Mouse (Mus musculus): ENCODE data around the gene Synj2. TPM values are rescaled to one million over a fixed set of nuclear protein-coding genes. Genes with fewer than 3 reads are reported as not detected.
A peak's percentile ranks its signal among the peaks of the same experiment; 100 is the strongest.

The Synj2 gene
- total and polyA plus RNA-seq, 2 experiments from 2014 or later: 4.8 to 15.9 TPM

GRCm38 (mm10) chr17:6073405-6073804 lies 132.3 kb downstream of the Synj2 start:
- H3K4me3 ChIP-seq (ENCODE audit: low read depth, low read length): no peak overlapping the region
- 76% methylated on average over 7 of the region's 7 CpGs for WGBS
- H3K36me3 ChIP-seq (replicated peaks; ENCODE audit: control insufficient read depth, insufficient read depth, low read length): peaks cover 29% of the 10 kb centered on the region
- H3K9ac ChIP-seq (replicated peaks; ENCODE audit: low read depth, low read length): no peak overlapping the region
- H3K9me3 ChIP-seq (replicated peaks; ENCODE audit: control insufficient read depth, low read length): no peaks in the 10 kb centered on the region
- TF ChIP-seq EP300 (IDR thresholded peaks at IDR 0.05; ENCODE audit: low read depth) (no peak), CTCF (IDR thresholded peaks at IDR 0.05; ENCODE audit: low read depth) (no peak)
- no peaks in the 10 kb centered on the region for H3K4me1 ChIP-seq (ENCODE audit: control insufficient read depth, insufficient read depth)
- H3K27ac ChIP-seq (ENCODE audit: low read depth): no peak overlapping the region
- no peak overlapping the region for H3K4me2 ChIP-seq (ENCODE audit: low read depth, low read length)
- DNase-seq (ENCODE audit: low spot score) (no peak), ATAC-seq (ENCODE audit: insufficient read depth, low read depth) (no peak)
- H3K27me3 ChIP-seq (ENCODE audit: control insufficient read depth, insufficient read depth, low read length): no peaks in the 10 kb centered on the region

DNA sequence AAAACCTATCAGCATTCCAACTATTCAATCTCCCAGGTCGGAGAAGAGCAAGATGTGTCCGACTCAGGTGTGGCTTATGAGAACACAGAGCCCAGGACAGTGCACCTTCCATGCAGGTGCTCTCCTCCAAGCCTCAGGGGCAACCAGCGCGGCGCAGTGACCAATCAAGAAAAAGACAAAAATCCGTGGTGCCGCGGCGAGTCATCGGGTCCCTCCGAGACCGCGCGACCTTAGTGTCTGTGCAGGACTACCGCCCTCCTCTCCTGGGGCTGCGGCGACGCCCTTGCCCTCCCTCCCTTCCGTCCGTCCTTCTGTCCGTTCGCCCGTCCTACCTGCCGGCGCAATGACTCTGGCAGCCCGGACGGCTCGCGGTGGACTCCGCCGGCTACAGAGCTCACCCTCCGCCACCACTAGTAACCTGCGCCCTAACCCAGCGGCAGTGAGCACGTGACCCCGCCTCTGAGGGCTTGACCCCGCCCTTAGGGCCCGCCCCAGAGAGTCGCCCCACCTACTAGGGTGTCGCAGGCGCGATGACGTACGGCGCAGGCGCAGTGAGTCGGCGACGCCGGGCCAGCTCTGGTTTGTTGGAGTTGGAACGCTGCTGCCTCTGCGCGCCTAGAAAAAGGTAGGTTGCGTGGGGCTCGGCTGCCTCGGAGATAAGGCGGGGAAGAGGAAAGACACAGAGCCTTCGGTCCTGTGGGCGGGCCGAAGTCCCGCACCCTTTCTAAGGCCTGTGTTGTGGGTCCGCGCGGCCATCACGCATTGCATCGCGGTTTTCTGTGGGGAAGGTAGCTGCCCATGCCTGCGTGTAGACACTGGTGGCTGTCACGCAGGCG lies 138.4 kb downstream of the Synj2 start, which contains the start of the genes Serac1 and Gtf2h5:
TSS of gene Serac1 (minus strand) at position 455 of the 836 bp plus-strand sequence.
TSS of gene Gtf2h5 (plus strand) at position 500 of the 836 bp plus-strand sequence.
- ATAC-seq (ENCODE audit: insufficient read depth, low read depth): peak; percentile 100
- Histone ChIP-seq H3K9ac (replicated peaks; ENCODE audit: low read depth, low read length) (peak within 1 kb of the TSS; percentile 84), H3K4me2 (ENCODE audit: low read depth, low read length) (peak within 1 kb of the TSS; percentile 79), H3K27ac (ENCODE audit: low read depth) (peak within 1 kb of the TSS; percentile 85), H3K36me3 (replicated peaks; ENCODE audit: control insufficient read depth, insufficient read depth, low read length) (peaks cover 6% of the 10 kb centered on the region), H3K27me3 (ENCODE audit: control insufficient read depth, insufficient read depth, low read length) (no peaks in the 10 kb centered on the region), H3K4me1 (ENCODE audit: control insufficient read depth, insufficient read depth) (0 out of 2 replicates have a peak, but pooled peaks cover 5% of the 10 kb centered on the region), H3K9me3 (replicated peaks; ENCODE audit: control insufficient read depth, low read length) (no peaks in the 10 kb centered on the region), H3K4me3 (ENCODE audit: low read depth, low read length) (peak within 1 kb of the TSS; percentile 79)
- TF ChIP-seq CTCF (IDR thresholded peaks at IDR 0.05; ENCODE audit: low read depth): no peak; the same call in 1 of the 2 replicates
- no peak; the same call in 1 of the 2 replicates for TF ChIP-seq EP300 (IDR thresholded peaks at IDR 0.05; ENCODE audit: low read depth)
- peak; percentile 96 for DNase-seq (ENCODE audit: low spot score)
- WGBS: under 1% methylated on average over 69 of the region's 70 CpGs

GRCm38 (mm10) chr17:6083323-6083890 lies 142.3 kb downstream of the Synj2 start:
- TF ChIP-seq EP300 (IDR thresholded peaks at IDR 0.05; ENCODE audit: low read depth): no peak
- no peak for TF ChIP-seq CTCF (IDR thresholded peaks at IDR 0.05; ENCODE audit: low read depth)
- ATAC-seq (ENCODE audit: insufficient read depth, low read depth) (no peak), DNase-seq (ENCODE audit: low spot score) (no peak)
- H3K27ac ChIP-seq (ENCODE audit: low read depth): no peak overlapping the region
- no peak overlapping the region for H3K4me3 ChIP-seq (ENCODE audit: low read depth, low read length)
- no peak overlapping the region for H3K4me2 ChIP-seq (ENCODE audit: low read depth, low read length)
- H3K27me3 ChIP-seq (ENCODE audit: control insufficient read depth, insufficient read depth, low read length): no peaks in the 10 kb centered on the region
- H3K9me3 ChIP-seq (replicated peaks; ENCODE audit: control insufficient read depth, low read length): no peaks in the 10 kb centered on the region
- H3K36me3 ChIP-seq (replicated peaks; ENCODE audit: control insufficient read depth, insufficient read depth, low read length): peaks cover 36% of the 10 kb centered on the region
- 0 out of 2 replicates have a peak, but pooled peaks cover 5% of the 10 kb centered on the region for H3K4me1 ChIP-seq (ENCODE audit: control insufficient read depth, insufficient read depth)
- no peak overlapping the region for H3K9ac ChIP-seq (replicated peaks; ENCODE audit: low read depth, low read length)
- WGBS: 75% methylated on average over 5 of the region's 5 CpGs

- Histone ChIP-seq H3K27ac (ENCODE audit: low read depth) (no peak overlapping the region), H3K36me3 (replicated peaks; ENCODE audit: control insufficient read depth, insufficient read depth, low read length) (peaks cover 14% of the 10 kb centered on the region; the same call in 1 of the 2 replicates), H3K27me3 (ENCODE audit: control insufficient read depth, insufficient read depth, low read length) (no peaks in the 10 kb centered on the region), H3K4me3 (ENCODE audit: low read depth, low read length) (no peak overlapping the region), H3K4me1 (ENCODE audit: control insufficient read depth, insufficient read depth) (no peaks in the 10 kb centered on the region), H3K9me3 (replicated peaks; ENCODE audit: control insufficient read depth, low read length) (no peaks in the 10 kb centered on the region), H3K4me2 (ENCODE audit: low read depth, low read length) (no peak overlapping the region), H3K9ac (replicated peaks; ENCODE audit: low read depth, low read length) (no peak overlapping the region)
- DNase-seq (ENCODE audit: low spot score) (no peak), ATAC-seq (ENCODE audit: insufficient read depth, low read depth) (no peak)
- TF ChIP-seq CTCF (IDR thresholded peaks at IDR 0.05; ENCODE audit: low read depth) (no peak), EP300 (IDR thresholded peaks at IDR 0.05; ENCODE audit: low read depth) (no peak)
- 84% methylated on average over 6 of the region's 6 CpGs for WGBS
Measured at GRCm38 (mm10) chr17:6091604-6092003, 150.5 kb downstream of the Synj2 start.

Other genes with a start within 250 kb of the Synj2 start
- 21.0 and 25.7 TPM in 2 replicates for gene Snx9, start 100.0 kb upstream of the Synj2 start, total RNA-seq (2014; rRNA removed; ENCODE audit: low replicate concordance)
- gene Snx9, start 100.0 kb upstream of the Synj2 start, polyA plus RNA-seq (2015; fragmentation: Nextera tagmentation; extraction: Ambion mirVana): 16.0 and 16.6 TPM in 2 replicates
- gene Serac1, start 138.5 kb downstream of the Synj2 start, total RNA-seq (2014; rRNA removed; ENCODE audit: low replicate concordance): 4.2 and 6.8 TPM in 2 replicates
- 4.2 and 5.5 TPM in 2 replicates for gene Serac1, start 138.5 kb downstream of the Synj2 start, polyA plus RNA-seq (2015; fragmentation: Nextera tagmentation; extraction: Ambion mirVana)
- 23.2 and 43.4 TPM in 2 replicates for gene Gtf2h5, start 138.5 kb downstream of the Synj2 start, total RNA-seq (2014; rRNA removed; ENCODE audit: low replicate concordance)
- 167 and 169 TPM in 2 replicates for gene Gtf2h5, start 138.5 kb downstream of the Synj2 start, polyA plus RNA-seq (2015; fragmentation: Nextera tagmentation; extraction: Ambion mirVana)
- gene Tulp4, start 165.2 kb downstream of the Synj2 start, total RNA-seq (2014; rRNA removed; ENCODE audit: low replicate concordance): 45.2 and 53.1 TPM in 2 replicates
- gene Tulp4, start 165.2 kb downstream of the Synj2 start, polyA plus RNA-seq (2015; fragmentation: Nextera tagmentation; extraction: Ambion mirVana): 33.3 and 36.0 TPM in 2 replicates